Mouse (Mus musculus) ES-E14 (cell line): ENCODE measurements at regions not wholly inside any gene's neighbourhood (a gene's known extent, or its start where the extent isn't known, plus 50 kb on each side); places are given as distances from the start of the nearest gene placed in this dataset.

Experiments
- CHD2 ChIP-seq: IDR thresholded peaks from 2 replicates; pipeline ENCODE4 v1.6.1; 2014; ENCODE audit warnings: mild to moderate bottlenecking, low read depth, low read length, inconsistent platforms
- HCFC1 ChIP-seq: IDR thresholded peaks from 2 replicates; pipeline ENCODE4 v1.6.1; 2012; ENCODE audit warnings: low read length, inconsistent platforms, borderline replicate concordance; ENCODE audit not compliant: insufficient read depth
- MAFK ChIP-seq: IDR thresholded peaks from 2 replicates; pipeline ENCODE4 v1.6.1; 2014; ENCODE audit warnings: mild to moderate bottlenecking, low read depth, low read length, inconsistent platforms; ENCODE audit not compliant: insufficient read depth
- ZC3H11A ChIP-seq: IDR thresholded peaks from 2 replicates; pipeline ENCODE4 v1.6.1; 2012; ENCODE audit warnings: low read depth, mild to moderate bottlenecking, inconsistent platforms, low read length, borderline replicate concordance
- ZNF384 ChIP-seq: IDR thresholded peaks from 2 replicates; pipeline ENCODE4 v1.6.1; 2012; ENCODE audit warnings: low read depth, low read length, inconsistent platforms

- TF ChIP-seq HCFC1 (no peak), ZC3H11A (no peak), CHD2 (no peak), ZNF384 (no peak), MAFK (no peak)
These were observed 133.3 kb upstream of the Frmpd3 start for GRCm38 (mm10) chrX:140208791-140209190.
